Mouse (Mus musculus) stomach, postnatal 0 days (tissue): Measurements from ENCODE around the gene Mrpl44. TPM values are rescaled to one million over a fixed set of nuclear protein-coding genes. Genes with fewer than 3 reads are reported as not detected.

ENCODE experiments used
- ATAC-seq: fragments of 200-750 bp; cut with Nextera tagmentation; 2 replicates; pipeline ENCODE4 v1.8.0; 2017; ENCODE audit not compliant: low FRiP score, low TSS enrichment
- DNase-seq: peaks from one replicate; pipeline ENCODE4 v3.0.0-alpha.2; 2016; ENCODE audit warnings: low spot score
- H3K27ac ChIP-seq: fragments of 300-500 bp; sonication (generic); replicated peaks from 2 replicates; pipeline ENCODE4 v1.5.1; 2014; ENCODE audit warnings: mild to moderate bottlenecking, control low read depth
- H3K27me3 ChIP-seq: fragments of 300-500 bp; sonication (generic); 2 replicates; pipeline ENCODE4 v1.6.1; 2014; ENCODE audit warnings: low read length; ENCODE audit not compliant: control insufficient read depth, insufficient read depth
- H3K36me3 ChIP-seq: fragments of 300-500 bp; sonication (generic); 2 replicates; pipeline ENCODE4 v1.6.1; 2014; ENCODE audit warnings: low read length, mixed read lengths; ENCODE audit not compliant: control insufficient read depth, insufficient read depth
- H3K4me1 ChIP-seq: fragments of 300-500 bp; sonication (generic); replicated peaks from 2 replicates; pipeline ENCODE4 v1.6.1; 2014; ENCODE audit warnings: antibody characterized with exemption; ENCODE audit not compliant: control insufficient read depth, insufficient read depth
- H3K4me2 ChIP-seq: fragments of 300-500 bp; sonication (generic); replicated peaks from 2 replicates; pipeline ENCODE4 v1.6.1; 2014; ENCODE audit warnings: low read depth, mild to moderate bottlenecking, control low read depth, moderate library complexity
- H3K4me3 ChIP-seq: fragments of 300-500 bp; sonication (generic); 2 replicates; pipeline ENCODE4 v1.5.1; 2014; ENCODE audit warnings: low read depth, low read length, control low read depth
- H3K9ac ChIP-seq: fragments of 300-500 bp; sonication (generic); 2 replicates; pipeline ENCODE4 v1.6.1; 2014; ENCODE audit warnings: mild to moderate bottlenecking, low read length, control low read depth, mixed read lengths
- H3K9me3 ChIP-seq: fragments of 300-500 bp; sonication (generic); 2 replicates; pipeline ENCODE4 v1.6.1; 2016; ENCODE audit warnings: low read length; ENCODE audit not compliant: control insufficient read depth
- CTCF ChIP-seq: IDR thresholded peaks from 2 replicates; pipeline ENCODE4 v1.5.1; 2016; ENCODE audit warnings: antibody characterized with exemption, low read depth, mild to moderate bottlenecking, moderate library complexity
- EP300 ChIP-seq: optimal IDR thresholded peaks from 2 replicates; pipeline ENCODE3; 2016; ENCODE audit warnings: antibody characterized with exemption
- WGBS: fragments of 180-500 bp; shearing (Covaris S2); extraction: QIAGEN DNeasy Blood & Tissue Kit; methylation state at CpG from one replicate; pipeline ENCODE4 v1.1.7; 2014; 5-methylcytosine and 5-hydroxymethylcytosine counted together
- polyA plus RNA-seq: library from polyadenylated mRNA; unstranded; fragments of >200 nt; fragmentation: Nextera tagmentation; extraction: Ambion mirVana; gene quantifications from 2 replicates; pipeline ENCODE4 v1.2.1, GENCODE M21; 2015

The Mrpl44 gene
- polyA plus RNA-seq, 1 experiment from 2014 or later = 36.4 TPM

DNA sequence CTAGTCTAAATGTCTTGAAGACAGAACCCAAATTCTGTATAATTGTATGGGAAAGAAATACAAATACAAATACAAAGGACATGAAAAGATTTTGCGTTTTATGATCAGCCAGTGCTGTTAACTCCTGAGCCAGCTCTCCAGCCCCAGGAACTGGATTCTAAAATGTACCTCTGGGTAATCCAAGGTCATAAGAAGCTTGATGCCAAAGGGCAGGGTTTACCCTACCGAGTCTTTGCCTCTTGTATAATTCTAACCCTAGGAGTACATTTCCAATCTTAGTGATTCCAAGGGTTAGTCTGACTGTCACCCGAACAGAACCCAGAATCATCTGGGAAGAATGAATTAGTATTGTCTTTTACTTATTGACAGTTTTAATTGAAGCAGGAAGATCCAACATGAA is 39.6 kb downstream of the Mrpl44 start:
- no peaks in the 10 kb centered on the region for H3K9me3 ChIP-seq
- H3K4me1 ChIP-seq = no peaks in the 10 kb centered on the region
- no peaks in the 10 kb centered on the region for H3K27me3 ChIP-seq
- no peak for ATAC-seq
- no peak overlapping the region for H3K9ac ChIP-seq
- 89% methylated on average over 3 of the region's 3 CpGs for WGBS
- no peak overlapping the region for H3K4me2 ChIP-seq
- TF ChIP-seq EP300 (no peak), CTCF (no peak)
- no peak overlapping the region for H3K27ac ChIP-seq
- H3K4me3 ChIP-seq = no peak overlapping the region
- DNase-seq = no peak
- no peaks in the 10 kb centered on the region for H3K36me3 ChIP-seq

DNA sequence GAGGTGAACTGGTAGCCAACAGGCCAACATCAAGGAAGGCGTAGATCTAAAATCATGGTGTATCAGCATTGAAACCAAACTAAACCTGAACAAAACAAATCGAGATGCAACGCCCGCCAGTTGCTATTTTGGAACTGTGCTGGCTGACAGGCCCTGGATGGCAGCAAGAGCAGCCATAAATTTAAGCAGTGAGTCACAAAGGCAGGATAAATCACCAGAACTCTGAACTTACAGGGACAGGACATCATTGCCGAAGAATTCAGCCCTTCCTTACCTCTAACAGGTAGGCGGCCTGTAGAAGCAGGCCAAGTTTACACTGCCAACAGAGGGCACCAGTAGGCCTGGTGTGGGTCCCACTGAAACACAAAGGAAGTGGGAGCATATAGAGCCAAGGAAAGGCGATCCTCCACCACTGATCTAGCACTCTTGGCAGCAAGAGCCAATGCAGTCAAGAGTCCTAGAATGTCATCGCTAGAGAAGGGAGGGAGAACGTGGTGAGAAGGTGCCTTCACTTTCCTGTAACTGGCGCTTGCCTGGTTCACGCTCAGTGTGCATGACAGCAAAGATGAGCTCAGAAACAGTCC is 43.6 kb downstream of the Mrpl44 start:
- WGBS = 83% methylated on average over 11 of the region's 11 CpGs
- H3K4me1 ChIP-seq = no peaks in the 10 kb centered on the region
- no peak overlapping the region for H3K27ac ChIP-seq
- DNase-seq = no peak
- no peak overlapping the region for H3K4me3 ChIP-seq
- H3K9me3 ChIP-seq = no peaks in the 10 kb centered on the region
- no peak overlapping the region for H3K4me2 ChIP-seq
- H3K9ac ChIP-seq = no peak overlapping the region
- H3K27me3 ChIP-seq = no peaks in the 10 kb centered on the region
- no peaks in the 10 kb centered on the region for H3K36me3 ChIP-seq
- no peak for ATAC-seq
- TF ChIP-seq CTCF (peak; percentile 21; the same call in 1 of the 2 replicates), EP300 (no peak)

GRCm38 (mm10) chr1:79822806-79823525 is 47.1 kb downstream of the Mrpl44 start:
- WGBS = 34% methylated on average over 13 of the region's 13 CpGs

DNA sequence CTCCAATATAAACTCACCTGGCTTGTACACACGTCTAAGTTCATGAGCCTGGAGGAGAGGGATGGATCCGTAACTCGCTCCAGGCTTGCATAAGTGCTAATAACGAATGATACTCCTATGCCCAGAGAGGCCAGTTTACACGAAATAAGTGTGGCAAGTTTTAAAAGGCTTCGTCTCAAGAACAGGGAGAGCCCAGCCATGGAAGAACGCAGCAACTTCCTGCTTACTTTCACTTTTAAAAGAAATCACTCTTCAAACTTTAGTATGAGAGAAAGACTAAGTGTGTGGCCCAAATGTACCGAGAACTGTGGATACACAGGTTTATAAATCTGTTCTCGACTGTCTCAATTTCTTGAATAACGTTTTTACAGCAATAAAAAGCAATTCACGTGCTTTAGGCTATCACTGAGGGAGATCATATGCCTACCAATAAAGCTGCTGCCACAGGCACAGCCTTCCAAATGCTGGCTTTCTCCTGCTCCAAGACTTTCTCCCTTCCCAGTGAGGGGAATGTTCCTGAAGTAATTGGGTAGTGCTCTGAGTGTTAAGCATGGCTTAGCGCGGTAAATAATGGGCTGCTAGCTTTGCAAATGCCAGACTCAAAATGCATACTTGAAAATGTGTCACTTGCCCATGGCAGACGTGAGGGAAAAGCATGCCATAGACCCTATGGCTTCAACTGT is 48.3 kb downstream of the Mrpl44 start:
- no peaks in the 10 kb centered on the region for H3K27me3 ChIP-seq
- WGBS = 40% methylated on average over 14 of the region's 14 CpGs
- H3K9ac ChIP-seq = 0 out of 2 replicates have a peak overlapping the region, but pooled peaks have one; percentile 27
- no peaks in the 10 kb centered on the region for H3K36me3 ChIP-seq
- H3K27ac ChIP-seq = peak overlapping the region; percentile 78
- H3K4me3 ChIP-seq = peak overlapping the region; percentile 24
- TF ChIP-seq CTCF = no peak
- TF ChIP-seq EP300 = no peak
- no peaks in the 10 kb centered on the region for H3K9me3 ChIP-seq
- ATAC-seq = no peak
- no peak for DNase-seq
- H3K4me1 ChIP-seq = no peaks in the 10 kb centered on the region
- peak overlapping the region; percentile 46 for H3K4me2 ChIP-seq

More at GRCm38 (mm10) chr1:79822806-79823525, 47.1 kb downstream of the Mrpl44 start:
- Histone ChIP-seq H3K27ac (peak overlapping the region; percentile 63), H3K36me3 (no peaks in the 10 kb centered on the region), H3K9me3 (no peaks in the 10 kb centered on the region), H3K4me2 (peak overlapping the region; percentile 17; the same call in 1 of the 2 replicates), H3K27me3 (no peaks in the 10 kb centered on the region), H3K4me1 (no peaks in the 10 kb centered on the region), H3K4me3 (no peak overlapping the region), H3K9ac (no peak overlapping the region)
- TF ChIP-seq CTCF = no peak
- TF ChIP-seq EP300 = no peak
- DNase-seq (no peak), ATAC-seq (no peak; the same call in 1 of the 2 replicates)

Other genes with a start within 250 kb of the Mrpl44 start
- gene Ap1s3, start 104.0 kb upstream of the Mrpl44 start, polyA plus RNA-seq = 0.94 and 1.4 TPM in 2 replicates
- 29.6 and 32.6 TPM in 2 replicates for gene Wdfy1, start 125 bp downstream of the Mrpl44 start, polyA plus RNA-seq
- gene Serpine2, start 85.2 kb downstream of the Mrpl44 start, polyA plus RNA-seq = 44.6 and 45.7 TPM in 2 replicates